Mouse (Mus musculus): ENCODE data around the gene Gm281.

Gene Gm281

GRCm38 (mm10) chr14:13812801-13813479 is 101.3 kb downstream of the Gm281 start:
- DNase-seq (ENCODE audit: low spot score in 2 of 2), result peak in 1 of 2 experiments; percentile 6

GRCm38 (mm10) chr14:13790446-13790845 is 123.8 kb downstream of the Gm281 start:
- no peak for DNase-seq (ENCODE audit: low spot score in 2 of 2)

GRCm38 (mm10) chr14:13790001-13790400 is 124.3 kb downstream of the Gm281 start:
- no peak for DNase-seq (ENCODE audit: low spot score in 2 of 2)

- no peak for DNase-seq (ENCODE audit: low spot score in 2 of 2)
Measured at GRCm38 (mm10) chr14:13782970-13783369, 131.3 kb downstream of the Gm281 start.

GRCm38 (mm10) chr14:13778383-13778782 is 135.9 kb downstream of the Gm281 start:
- no peak for DNase-seq (ENCODE audit: low spot score in 2 of 2)

- peak in 1 of 2 experiments; percentile 2 for DNase-seq (ENCODE audit: low spot score in 2 of 2)
Measured at GRCm38 (mm10) chr14:13771163-13771562, 143.1 kb downstream of the Gm281 start.

GRCm38 (mm10) chr14:13770686-13771085 is 143.6 kb downstream of the Gm281 start:
- peak in 1 of 2 experiments; percentile 4 for DNase-seq (ENCODE audit: low spot score in 2 of 2)

Data from frontal cortex, postnatal 36 days (tissue).